Mouse (Mus musculus) small intestine, adult 2 months (tissue): Measurements from ENCODE around the gene Ralbp1.

Source experiments
- CTCF ChIP-seq: fragments of 200-500 bp; IDR thresholded peaks from 2 replicates; pipeline ENCODE4 v1.5.1; 2012; ENCODE audit warnings: low read depth, mild to moderate bottlenecking, control low read depth, inconsistent platforms, low read length, moderate library complexity, mixed read lengths; ENCODE audit not compliant: insufficient replicate concordance, insufficient read length; ENCODE audit errors: extremely low read depth
- POLR2A ChIP-seq: fragments of 200-500 bp; IDR thresholded peaks from 2 replicates; pipeline ENCODE4 v1.6.1; 2012; ENCODE audit warnings: low read depth, mild to moderate bottlenecking, control low read depth, inconsistent platforms, low read length, moderate library complexity

DNA sequence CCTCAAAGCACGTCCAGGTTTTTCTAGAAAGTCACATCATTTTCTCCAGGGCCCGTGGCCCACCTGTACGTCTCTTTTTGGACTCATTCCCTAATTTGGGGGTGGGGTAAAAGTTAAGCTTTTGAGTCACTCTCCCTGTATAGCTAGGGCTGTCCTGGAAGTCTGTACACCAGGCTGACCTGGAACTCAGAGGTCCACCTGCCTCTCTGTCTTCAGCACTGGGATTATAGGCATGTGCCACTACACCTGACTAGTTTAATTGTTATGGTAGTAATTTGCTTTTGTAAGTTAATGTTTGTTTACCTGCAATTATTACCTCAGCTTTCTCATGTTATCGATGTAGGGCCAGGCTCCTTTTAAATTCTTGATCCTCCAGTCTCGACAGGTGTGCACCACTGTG, 63.2 kb downstream of the Ralbp1 start:
- TF ChIP-seq CTCF: no peak
- TF ChIP-seq POLR2A: no peak
